Mouse (Mus musculus) liver, embryonic 14.5 days (tissue): ENCODE measurements around the gene Papss1.

Experiments
- CTCF ChIP-seq: IDR thresholded peaks from 2 replicates; pipeline ENCODE4 v1.5.1; 2016; ENCODE audit warnings: antibody characterized with exemption, low read depth, control low read depth
- EP300 ChIP-seq: IDR thresholded peaks from 2 replicates; pipeline ENCODE4 v1.6.1; 2016; ENCODE audit warnings: antibody characterized with exemption, low read depth

DNA sequence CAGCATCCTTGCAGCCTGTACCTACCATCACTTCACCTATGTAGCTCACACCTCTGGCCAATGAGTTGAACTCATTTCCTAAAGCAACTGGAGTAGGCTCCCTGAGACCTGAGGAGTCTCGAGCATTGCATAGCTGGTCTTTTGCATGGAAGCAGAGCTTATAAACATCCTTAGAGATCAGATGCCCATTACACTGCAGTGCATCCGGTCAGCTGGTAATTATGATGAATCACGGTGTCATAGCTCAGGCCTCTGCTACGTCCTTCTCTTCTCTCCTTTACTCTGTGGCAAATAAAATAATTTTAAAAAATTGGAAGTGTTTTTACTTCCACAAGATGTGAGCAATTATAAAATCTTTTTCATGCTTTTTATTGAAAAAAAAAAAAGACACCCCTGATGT is 96.1 kb downstream of the Papss1 start:
- no peak for TF ChIP-seq CTCF
- TF ChIP-seq EP300 = no peak
